Mouse (Mus musculus): Measurements from ENCODE around the gene Tnfsf14. TPM values are rescaled to one million over a fixed set of nuclear protein-coding genes. Genes with fewer than 3 reads are reported as not detected.

Gene Tnfsf14
- polyA plus RNA-seq, 1 experiment from 2014 or later = 0.13 TPM

DNA sequence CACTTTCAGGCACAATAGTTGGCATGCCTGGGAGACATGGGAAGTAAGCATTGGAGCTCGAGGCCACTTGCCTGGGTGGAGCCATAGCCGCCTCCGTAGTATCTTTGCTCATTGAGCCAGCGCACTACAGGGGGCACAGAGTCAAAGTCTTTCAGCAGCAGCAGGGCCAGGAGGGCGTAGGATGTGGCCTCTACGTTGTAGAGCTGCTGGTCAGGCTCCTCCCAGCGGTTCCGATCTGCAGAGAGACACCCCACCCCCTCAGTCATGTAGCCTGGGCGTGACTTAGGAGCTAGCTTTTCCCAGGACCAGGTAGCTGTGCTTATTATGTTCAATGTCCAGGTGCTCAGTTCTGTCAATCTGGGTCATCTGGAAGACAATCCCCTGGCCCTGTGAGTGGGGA lies 17.5 kb upstream of the Tnfsf14 start:
- 64% methylated on average over 9 of the region's 9 CpGs for WGBS
- Histone ChIP-seq H3K4me2 (replicated peaks) (no peak overlapping the region), H3K9me3 (ENCODE audit: control insufficient read depth, low read length) (no peaks in the 10 kb centered on the region), H3K9ac (no peak overlapping the region), H3K36me3 (replicated peaks; ENCODE audit: control insufficient read depth, insufficient read depth) (no peaks in the 10 kb centered on the region), H3K27ac (no peak overlapping the region), H3K4me3 (replicated peaks; ENCODE audit: low read length) (no peak overlapping the region), H3K27me3 (ENCODE audit: control insufficient read depth, insufficient read depth, low read length) (no peaks in the 10 kb centered on the region), H3K4me1 (replicated peaks; ENCODE audit: control insufficient read depth, insufficient read depth, low read length) (no peaks in the 10 kb centered on the region)
- ATAC-seq (ENCODE audit: low FRiP score) (no peak), DNase-seq (ENCODE audit: low spot score) (no peak)

DNA sequence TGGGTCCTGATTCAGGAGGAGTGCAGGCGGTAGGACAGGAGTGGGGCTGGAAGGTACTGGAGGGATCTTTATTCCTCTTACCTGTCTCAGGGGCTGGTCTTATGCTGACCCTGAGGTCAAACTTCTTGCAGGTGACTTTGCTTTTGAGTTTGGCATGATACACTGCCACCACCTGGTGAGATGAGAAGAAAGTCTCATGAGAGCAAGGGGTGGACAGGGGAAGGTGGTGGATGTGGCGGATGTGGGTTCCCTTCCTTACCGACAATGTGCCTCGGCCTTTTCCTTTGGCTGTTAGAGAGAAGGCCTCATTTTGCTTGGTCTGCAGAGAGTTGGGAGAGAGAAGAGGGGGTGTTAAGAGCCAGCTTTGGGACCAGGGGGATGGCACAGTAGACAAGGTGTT lies 15.4 kb upstream of the Tnfsf14 start:
- no peak for DNase-seq (ENCODE audit: low spot score)
- 82% methylated on average over 4 of the region's 4 CpGs for WGBS
- no peak overlapping the region for H3K4me3 ChIP-seq (replicated peaks; ENCODE audit: low read length)
- H3K4me2 ChIP-seq (replicated peaks) = no peak overlapping the region
- ATAC-seq (ENCODE audit: low FRiP score) = no peak
- no peaks in the 10 kb centered on the region for H3K9me3 ChIP-seq (ENCODE audit: control insufficient read depth, low read length)
- H3K9ac ChIP-seq = no peak overlapping the region
- H3K36me3 ChIP-seq (replicated peaks; ENCODE audit: control insufficient read depth, insufficient read depth) = no peaks in the 10 kb centered on the region
- no peak overlapping the region for H3K27ac ChIP-seq
- H3K27me3 ChIP-seq (ENCODE audit: control insufficient read depth, insufficient read depth, low read length) = no peaks in the 10 kb centered on the region
- no peaks in the 10 kb centered on the region for H3K4me1 ChIP-seq (replicated peaks; ENCODE audit: control insufficient read depth, insufficient read depth, low read length)

DNA sequence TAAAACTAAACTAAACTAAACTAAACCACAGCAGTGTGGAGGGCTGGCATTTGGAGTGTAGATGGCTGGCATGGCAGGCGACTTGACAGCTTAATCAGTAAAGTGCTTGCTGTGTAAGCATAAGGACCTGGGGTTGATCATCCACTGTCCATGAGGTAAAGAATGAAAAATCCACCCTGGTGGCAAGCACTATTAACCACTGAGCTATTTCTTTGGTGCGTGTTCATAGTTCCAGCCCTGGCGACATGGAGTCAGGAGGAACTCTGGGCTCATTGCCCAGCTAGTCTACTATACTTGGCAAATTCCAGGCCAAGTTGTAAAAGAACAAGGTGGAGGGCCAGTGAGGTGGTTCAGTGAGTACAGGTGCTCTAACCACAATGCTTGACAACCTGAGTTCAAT lies 14.0 kb upstream of the Tnfsf14 start:
- Histone ChIP-seq H3K36me3 (replicated peaks; ENCODE audit: control insufficient read depth, insufficient read depth) (no peaks in the 10 kb centered on the region), H3K27me3 (ENCODE audit: control insufficient read depth, insufficient read depth, low read length) (no peaks in the 10 kb centered on the region), H3K4me2 (replicated peaks) (no peak overlapping the region), H3K4me1 (replicated peaks; ENCODE audit: control insufficient read depth, insufficient read depth, low read length) (no peaks in the 10 kb centered on the region), H3K9ac (no peak overlapping the region), H3K9me3 (ENCODE audit: control insufficient read depth, low read length) (no peaks in the 10 kb centered on the region), H3K27ac (no peak overlapping the region), H3K4me3 (replicated peaks; ENCODE audit: low read length) (no peak overlapping the region)
- WGBS = 87% methylated on average over 3 of the region's 3 CpGs
- DNase-seq (ENCODE audit: low spot score) (no peak), ATAC-seq (ENCODE audit: low FRiP score) (no peak)

GRCm38 (mm10) chr17:57201841-57202724 lies 8.1 kb upstream of the Tnfsf14 start:
- ATAC-seq (ENCODE audit: low FRiP score) = no peak
- WGBS = 93% methylated on average over 10 of the region's 10 CpGs

GRCm38 (mm10) chr17:57198252-57198651 lies 4.3 kb upstream of the Tnfsf14 start:
- DNase-seq (ENCODE audit: low spot score) (no peak), ATAC-seq (ENCODE audit: low FRiP score) (no peak)
- Histone ChIP-seq H3K27me3 (ENCODE audit: control insufficient read depth, insufficient read depth, low read length) (no peaks in the 10 kb centered on the region), H3K9ac (no peak overlapping the region), H3K4me3 (replicated peaks; ENCODE audit: low read length) (no peak overlapping the region), H3K4me1 (replicated peaks; ENCODE audit: control insufficient read depth, insufficient read depth, low read length) (no peaks in the 10 kb centered on the region), H3K36me3 (replicated peaks; ENCODE audit: control insufficient read depth, insufficient read depth) (no peaks in the 10 kb centered on the region), H3K27ac (no peak overlapping the region), H3K4me2 (replicated peaks) (no peak overlapping the region), H3K9me3 (ENCODE audit: control insufficient read depth, low read length) (no peaks in the 10 kb centered on the region)
- WGBS = 88% methylated on average over 3 of the region's 3 CpGs

More at GRCm38 (mm10) chr17:57201841-57202724, 8.1 kb upstream of the Tnfsf14 start:
- Histone ChIP-seq H3K4me3 (replicated peaks; ENCODE audit: low read length) (no peak overlapping the region), H3K36me3 (replicated peaks; ENCODE audit: control insufficient read depth, insufficient read depth) (no peaks in the 10 kb centered on the region), H3K9me3 (ENCODE audit: control insufficient read depth, low read length) (no peaks in the 10 kb centered on the region), H3K9ac (no peak overlapping the region), H3K27ac (no peak overlapping the region), H3K4me2 (replicated peaks) (no peak overlapping the region), H3K27me3 (ENCODE audit: control insufficient read depth, insufficient read depth, low read length) (no peaks in the 10 kb centered on the region), H3K4me1 (replicated peaks; ENCODE audit: control insufficient read depth, insufficient read depth, low read length) (no peaks in the 10 kb centered on the region)
- DNase-seq (ENCODE audit: low spot score) = no peak

DNA sequence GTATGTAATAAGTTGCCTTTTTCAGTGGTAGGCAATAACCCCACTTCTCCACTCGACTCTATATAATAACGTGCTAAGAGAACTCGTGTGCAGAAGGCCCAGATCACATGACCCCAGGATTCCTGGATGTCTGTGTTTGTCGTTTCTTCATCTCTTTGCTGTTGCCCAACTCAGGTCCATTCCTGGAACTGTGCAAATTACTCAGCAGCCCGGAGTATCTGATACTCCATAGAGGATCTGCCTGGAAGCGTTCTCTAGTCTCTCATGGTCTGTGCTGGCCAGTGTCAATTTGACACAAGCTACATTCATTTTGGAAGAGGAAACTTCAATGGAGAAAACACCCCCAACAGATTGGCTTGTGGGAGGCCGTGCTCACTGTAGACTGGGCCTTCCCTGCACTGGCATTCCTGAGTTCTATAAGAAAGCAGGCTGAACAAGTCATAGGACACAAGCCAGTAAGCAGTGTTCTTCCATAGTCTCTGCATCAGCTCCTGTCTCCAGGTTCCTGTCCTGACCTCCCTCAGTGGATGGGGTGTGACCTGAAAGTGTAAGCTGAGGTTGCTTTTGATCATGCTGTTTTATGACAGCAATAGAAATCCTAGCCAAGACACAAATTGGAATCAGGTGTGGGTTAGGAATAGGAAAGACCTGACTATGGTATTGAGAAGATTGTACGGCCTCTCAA lies 1.5 kb upstream of the Tnfsf14 start:
- DNase-seq (ENCODE audit: low spot score) = no peak
- no peaks in the 10 kb centered on the region for H3K36me3 ChIP-seq (replicated peaks; ENCODE audit: control insufficient read depth, insufficient read depth)
- no peak overlapping the region for H3K9ac ChIP-seq
- no peak for ATAC-seq (ENCODE audit: low FRiP score)
- no peak overlapping the region for H3K4me3 ChIP-seq (replicated peaks; ENCODE audit: low read length)
- H3K27ac ChIP-seq = no peak overlapping the region
- no peak overlapping the region for H3K4me2 ChIP-seq (replicated peaks)
- no peaks in the 10 kb centered on the region for H3K27me3 ChIP-seq (ENCODE audit: control insufficient read depth, insufficient read depth, low read length)
- WGBS = 87% methylated on average over 8 of the region's 8 CpGs
- no peaks in the 10 kb centered on the region for H3K9me3 ChIP-seq (ENCODE audit: control insufficient read depth, low read length)
- H3K4me1 ChIP-seq (replicated peaks; ENCODE audit: control insufficient read depth, insufficient read depth, low read length) = no peaks in the 10 kb centered on the region

GRCm38 (mm10) chr17:57194771-57195170 lies 794 bp upstream of the Tnfsf14 start:
- no peak overlapping the region for H3K4me2 ChIP-seq (replicated peaks)
- H3K4me3 ChIP-seq (replicated peaks; ENCODE audit: low read length) = no peak overlapping the region
- H3K36me3 ChIP-seq (replicated peaks; ENCODE audit: control insufficient read depth, insufficient read depth) = no peaks in the 10 kb centered on the region
- no peaks in the 10 kb centered on the region for H3K4me1 ChIP-seq (replicated peaks; ENCODE audit: control insufficient read depth, insufficient read depth, low read length)
- no peaks in the 10 kb centered on the region for H3K9me3 ChIP-seq (ENCODE audit: control insufficient read depth, low read length)
- no peaks in the 10 kb centered on the region for H3K27me3 ChIP-seq (ENCODE audit: control insufficient read depth, insufficient read depth, low read length)
- no peak for ATAC-seq (ENCODE audit: low FRiP score)
- whole genome bisulfite sequencing = 87% methylated on average over 3 of the region's 3 CpGs
- no peak for DNase-seq (ENCODE audit: low spot score)
- H3K27ac ChIP-seq = no peak overlapping the region
- no peak overlapping the region for H3K9ac ChIP-seq

GRCm38 (mm10) chr17:57188510-57189192 lies 5.3 kb downstream of the Tnfsf14 start:
- Histone ChIP-seq H3K4me2 (replicated peaks) (no peak overlapping the region), H3K9ac (no peak overlapping the region), H3K9me3 (ENCODE audit: control insufficient read depth, low read length) (no peaks in the 10 kb centered on the region), H3K27me3 (ENCODE audit: control insufficient read depth, insufficient read depth, low read length) (no peaks in the 10 kb centered on the region), H3K27ac (no peak overlapping the region), H3K4me3 (replicated peaks; ENCODE audit: low read length) (no peak overlapping the region), H3K36me3 (replicated peaks; ENCODE audit: control insufficient read depth, insufficient read depth) (no peaks in the 10 kb centered on the region), H3K4me1 (replicated peaks; ENCODE audit: control insufficient read depth, insufficient read depth, low read length) (no peaks in the 10 kb centered on the region)
- ATAC-seq (ENCODE audit: low FRiP score) (no peak), DNase-seq (ENCODE audit: low spot score) (no peak)
- 90% methylated on average over 12 of the region's 12 CpGs for WGBS

GRCm38 (mm10) chr17:57185641-57186040 lies 8.3 kb downstream of the Tnfsf14 start:
- no peak for ATAC-seq (ENCODE audit: low FRiP score)
- 82% methylated on average over 2 of the region's 2 CpGs for WGBS
- H3K27ac ChIP-seq = no peak overlapping the region
- no peaks in the 10 kb centered on the region for H3K9me3 ChIP-seq (ENCODE audit: control insufficient read depth, low read length)
- no peaks in the 10 kb centered on the region for H3K27me3 ChIP-seq (ENCODE audit: control insufficient read depth, insufficient read depth, low read length)
- DNase-seq (ENCODE audit: low spot score) = no peak
- no peaks in the 10 kb centered on the region for H3K36me3 ChIP-seq (replicated peaks; ENCODE audit: control insufficient read depth, insufficient read depth)
- H3K4me2 ChIP-seq (replicated peaks) = no peak overlapping the region
- no peak overlapping the region for H3K4me3 ChIP-seq (replicated peaks; ENCODE audit: low read length)
- H3K4me1 ChIP-seq (replicated peaks; ENCODE audit: control insufficient read depth, insufficient read depth, low read length) = no peaks in the 10 kb centered on the region
- H3K9ac ChIP-seq = no peak overlapping the region
